Comparison of ENCODE assay signal across 20 mouse cellular contexts in genomic region chr4:138102413-138102812, GRCm38 (mm10).
DNase-seq lines count a peak whose midpoint lies in the region; ATAC-seq and TF ChIP-seq lines count a peak whose summit lies in the region.
"Had no signal": no experiment of that assay in that cellular context is flagged by ENCODE, and none has a peak within 500 bp of the region (broad histone marks: within the 10 kb centered on the region; RNA-seq: fewer than 3 reads in every experiment).

No protein-coding gene starts in this region.

- no peak for TF ChIP-seq EP300 in stomach, postnatal 0 days (optimal IDR thresholded peaks at IDR 0.05)

- H3K9me3 ChIP-seq in kidney, postnatal 0 days (replicated peaks; ENCODE audit: low read length) = no peaks in the 10 kb centered on the region
- no peaks in the 10 kb centered on the region for H3K9me3 ChIP-seq in intestine, postnatal 0 days (ENCODE audit: control insufficient read depth)
- H3K9me3 ChIP-seq in stomach, postnatal 0 days (ENCODE audit: control insufficient read depth, low read length) = no peaks in the 10 kb centered on the region
- H3K9me3 ChIP-seq: embryonic facial prominence, embryonic 10.5 days; forebrain, embryonic 13.5 days; heart, embryonic 10.5 days; hindbrain, embryonic 12.5 days had no signal

- no peak overlapping the region for H3K4me3 ChIP-seq in kidney, postnatal 0 days (replicated peaks; ENCODE audit: low read depth, low read length)
- no peak overlapping the region for H3K4me3 ChIP-seq in intestine, postnatal 0 days (ENCODE audit: low read depth, low read length)
- no peak overlapping the region for H3K4me3 ChIP-seq in stomach, postnatal 0 days (ENCODE audit: low read depth, low read length)
- H3K4me3 ChIP-seq: embryonic facial prominence, embryonic 10.5 days; forebrain, embryonic 13.5 days; heart, embryonic 10.5 days; hindbrain, embryonic 12.5 days had no signal

- 0 out of 2 replicates have a peak overlapping the region, but pooled peaks have one; percentile 1 for H3K9ac ChIP-seq in kidney, postnatal 0 days (ENCODE audit: low read depth, low read length)
- no peak overlapping the region for H3K9ac ChIP-seq in intestine, postnatal 0 days (ENCODE audit: low read depth, low read length)
- H3K9ac ChIP-seq in stomach, postnatal 0 days (ENCODE audit: low read length) = no peak overlapping the region
- H3K9ac ChIP-seq: forebrain, embryonic 13.5 days; forebrain, postnatal 0 days; hindbrain, embryonic 12.5 days had no signal

- no peak overlapping the region for H3K27ac ChIP-seq in kidney, postnatal 0 days
- H3K27ac ChIP-seq in intestine, postnatal 0 days (ENCODE audit: low read depth, low read length) = no peak overlapping the region
- 0 out of 2 replicates have a peak overlapping the region, but pooled peaks have one; percentile 2 for H3K27ac ChIP-seq in stomach, postnatal 0 days (replicated peaks)
- H3K27ac ChIP-seq: embryonic facial prominence, embryonic 10.5 days; forebrain, embryonic 13.5 days; heart, embryonic 10.5 days; hindbrain, embryonic 12.5 days had no signal

- no peak for ATAC-seq in kidney, postnatal 0 days (replicated peaks; ENCODE audit: low FRiP score, low read depth)
- peak; percentile 53 for ATAC-seq in intestine, postnatal 0 days
- ATAC-seq in stomach, postnatal 0 days (ENCODE audit: low FRiP score, low TSS enrichment) = peak; percentile 84
- ATAC-seq: forebrain, embryonic 13.5 days; forebrain, postnatal 0 days had no signal

- H3K4me1 ChIP-seq in kidney, postnatal 0 days (replicated peaks; ENCODE audit: insufficient read depth, low read length) = no peaks in the 10 kb centered on the region
- no peaks in the 10 kb centered on the region for H3K4me1 ChIP-seq in intestine, postnatal 0 days (replicated peaks; ENCODE audit: control insufficient read depth, insufficient read depth, low read length)
- no peaks in the 10 kb centered on the region for H3K4me1 ChIP-seq in stomach, postnatal 0 days (replicated peaks; ENCODE audit: control insufficient read depth, insufficient read depth)
- H3K4me1 ChIP-seq: embryonic facial prominence, embryonic 10.5 days; forebrain, embryonic 13.5 days; heart, embryonic 10.5 days; hindbrain, embryonic 12.5 days had no signal

- no peak for DNase-seq in kidney, postnatal 0 days (ENCODE audit: low spot score)
- DNase-seq in kidney, postnatal 36 days = no peak
- peak; percentile 52 for DNase-seq in stomach, postnatal 0 days (ENCODE audit: low spot score)
- no peak for DNase-seq in urinary bladder, postnatal 14 days (ENCODE audit: low spot score)
- DNase-seq in cerebellum, postnatal 4 days (ENCODE audit: low spot score in 2 of 2) = no peak
- DNase-seq: adrenal gland, adult 2 months; adrenal gland, postnatal 25 days; cerebellum, adult 18-20 months; cerebellum, adult 9-11 months; cerebellum, postnatal 36 days; forebrain, postnatal 0 days; gastrocnemius, postnatal 36 days; heart, adult 18-20 months; heart, postnatal 10 days; heart, postnatal 4 days had no signal

- WGBS in kidney, postnatal 0 days = 90% methylated on average over 3 of the region's 3 CpGs
- WGBS in intestine, postnatal 0 days = 65% methylated on average over 3 of the region's 3 CpGs
- 72% methylated on average over 3 of the region's 3 CpGs for WGBS in stomach, postnatal 0 days

- peaks cover 64% of the 10 kb centered on the region for H3K36me3 ChIP-seq in kidney, postnatal 0 days (ENCODE audit: insufficient read depth, low read length)
- H3K36me3 ChIP-seq in intestine, postnatal 0 days (ENCODE audit: control insufficient read depth, insufficient read depth) = peaks cover 65% of the 10 kb centered on the region
- H3K36me3 ChIP-seq in stomach, postnatal 0 days (ENCODE audit: control insufficient read depth, insufficient read depth, low read length) = peaks cover 19% of the 10 kb centered on the region

- TF ChIP-seq CTCF in kidney, postnatal 0 days (IDR thresholded peaks at IDR 0.05; ENCODE audit: low read depth) = no peak
- no peak for TF ChIP-seq CTCF in intestine, postnatal 0 days (IDR thresholded peaks at IDR 0.05; ENCODE audit: low read depth)
- TF ChIP-seq CTCF in stomach, postnatal 0 days (IDR thresholded peaks at IDR 0.05; ENCODE audit: low read depth) = no peak

- no peak overlapping the region for H3K4me2 ChIP-seq in kidney, postnatal 0 days (ENCODE audit: low read length)
- no peak overlapping the region for H3K4me2 ChIP-seq in intestine, postnatal 0 days (replicated peaks; ENCODE audit: low read depth)
- H3K4me2 ChIP-seq in stomach, postnatal 0 days (replicated peaks; ENCODE audit: low read depth) = no peak overlapping the region
- H3K4me2 ChIP-seq: forebrain, embryonic 13.5 days; hindbrain, embryonic 12.5 days had no signal

- H3K27me3 ChIP-seq in kidney, postnatal 0 days (ENCODE audit: insufficient read depth, low read length) = no peaks in the 10 kb centered on the region
- no peaks in the 10 kb centered on the region for H3K27me3 ChIP-seq in intestine, postnatal 0 days (replicated peaks; ENCODE audit: control insufficient read depth, insufficient read depth, low read length)
- no peaks in the 10 kb centered on the region for H3K27me3 ChIP-seq in stomach, postnatal 0 days (ENCODE audit: control insufficient read depth, insufficient read depth, low read length)
- H3K27me3 ChIP-seq: forebrain, embryonic 13.5 days; hindbrain, embryonic 12.5 days had no signal
